Mouse (Mus musculus): ENCODE results near the gene Umodl1. TPM values are rescaled to one million over a fixed set of nuclear protein-coding genes. Genes with fewer than 3 reads are reported as not detected.

Gene Umodl1
- total and polyA plus RNA-seq, 3 experiments = 0.16 TPM; not detected in 2

DNA sequence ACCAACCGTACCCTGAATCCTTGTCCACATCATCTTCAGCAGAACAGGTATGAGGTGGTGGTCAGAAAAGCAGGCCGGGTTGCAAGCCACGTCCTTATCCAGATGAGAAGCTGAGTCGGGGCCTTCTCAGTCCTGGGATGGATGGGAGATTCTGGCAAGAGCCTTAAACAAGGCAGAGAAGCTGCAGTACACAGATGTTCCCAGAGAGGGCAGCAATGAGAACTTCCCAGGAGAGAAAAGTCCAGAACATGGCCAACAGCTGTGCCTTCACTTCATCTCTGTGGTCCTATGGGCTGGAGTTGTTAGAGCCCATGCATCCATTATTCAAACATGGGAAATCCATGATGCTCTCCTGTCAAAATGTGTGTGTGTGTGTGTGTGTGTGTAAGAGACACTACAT, 63.8 kb downstream of the Umodl1 start:
- Histone ChIP-seq H3K9me3 (replicated peaks) (peaks cover 75% of the 10 kb centered on the region), H3K4me3 (ENCODE audit: low read depth, low read length) (no peak overlapping the region), H3K27me3 (ENCODE audit: insufficient read depth, low read length) (no peaks in the 10 kb centered on the region), H3K4me1 (ENCODE audit: insufficient read depth, low read depth, low read length) (no peaks in the 10 kb centered on the region), H3K36me3 (replicated peaks) (no peaks in the 10 kb centered on the region)
- TF ChIP-seq CTCF (IDR thresholded peaks at IDR 0.05; ENCODE audit: low read depth, low read length) = no peak
- TF ChIP-seq GATA1 (IDR thresholded peaks at IDR 0.05; ENCODE audit: borderline replicate concordance, low read length) = no peak
- no peak for TF ChIP-seq GATA2 (IDR thresholded peaks at IDR 0.05; ENCODE audit: borderline replicate concordance, low read depth, low read length)
- no peak for TF ChIP-seq TAL1 (conservative IDR thresholded peaks at IDR 0.05; ENCODE audit: low read depth, low read length)
- TF ChIP-seq POLR2AphosphoS5 (IDR thresholded peaks at IDR 0.05; ENCODE audit: insufficient replicate concordance, low read depth, low read length) = no peak
- ATAC-seq (ENCODE audit: extremely low read depth, insufficient number of reproducible peaks, low FRiP score, poor library complexity, severe bottlenecking) = no peak
- DNase-seq (ENCODE audit: low spot score) = no peak

DNA sequence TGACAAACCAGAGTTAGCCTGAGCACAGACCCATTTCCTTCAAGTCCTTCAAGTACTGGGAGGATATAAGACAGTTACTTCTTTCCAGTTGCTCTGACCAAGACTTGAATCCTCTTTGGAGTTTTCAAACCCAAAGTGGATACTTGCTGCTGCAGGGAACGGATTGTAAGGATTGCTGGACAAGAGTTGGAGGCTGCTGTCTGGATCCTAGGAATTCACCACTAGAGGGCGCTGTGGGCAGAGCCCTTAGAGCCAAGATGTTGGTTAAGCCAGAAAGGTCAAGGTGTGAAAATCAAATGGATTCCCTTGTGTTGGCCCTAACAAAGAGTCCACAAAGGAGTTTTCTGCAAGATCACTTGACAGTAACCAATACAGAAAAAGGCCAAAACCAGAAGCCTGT, 65.1 kb downstream of the Umodl1 start:
- TF ChIP-seq GATA2 (IDR thresholded peaks at IDR 0.05; ENCODE audit: borderline replicate concordance, low read depth, low read length) (no peak), CTCF (IDR thresholded peaks at IDR 0.05; ENCODE audit: low read depth, low read length) (no peak), TAL1 (conservative IDR thresholded peaks at IDR 0.05; ENCODE audit: low read depth, low read length) (no peak), POLR2AphosphoS5 (IDR thresholded peaks at IDR 0.05; ENCODE audit: insufficient replicate concordance, low read depth, low read length) (no peak), GATA1 (IDR thresholded peaks at IDR 0.05; ENCODE audit: borderline replicate concordance, low read length) (no peak)
- no peaks in the 10 kb centered on the region for H3K27me3 ChIP-seq (ENCODE audit: insufficient read depth, low read length)
- ATAC-seq (ENCODE audit: extremely low read depth, insufficient number of reproducible peaks, low FRiP score, poor library complexity, severe bottlenecking) (no peak), DNase-seq (ENCODE audit: low spot score) (no peak)
- H3K36me3 ChIP-seq (replicated peaks) = no peaks in the 10 kb centered on the region
- H3K9me3 ChIP-seq (replicated peaks) = peaks cover 79% of the 10 kb centered on the region
- H3K4me1 ChIP-seq (ENCODE audit: insufficient read depth, low read depth, low read length) = no peaks in the 10 kb centered on the region
- H3K4me3 ChIP-seq (ENCODE audit: low read depth, low read length) = no peak overlapping the region

GRCm38 (mm10) chr17:31020078-31020477, 65.6 kb downstream of the Umodl1 start:
- peaks cover 78% of the 10 kb centered on the region for H3K9me3 ChIP-seq (replicated peaks)
- no peaks in the 10 kb centered on the region for H3K27me3 ChIP-seq (ENCODE audit: insufficient read depth, low read length)
- ATAC-seq (ENCODE audit: extremely low read depth, insufficient number of reproducible peaks, low FRiP score, poor library complexity, severe bottlenecking) = no peak
- H3K4me1 ChIP-seq (ENCODE audit: insufficient read depth, low read depth, low read length) = no peaks in the 10 kb centered on the region
- H3K36me3 ChIP-seq (replicated peaks) = no peaks in the 10 kb centered on the region
- no peak for TF ChIP-seq GATA1 (IDR thresholded peaks at IDR 0.05; ENCODE audit: borderline replicate concordance, low read length)
- TF ChIP-seq TAL1 (conservative IDR thresholded peaks at IDR 0.05; ENCODE audit: low read depth, low read length) = no peak
- TF ChIP-seq CTCF (IDR thresholded peaks at IDR 0.05; ENCODE audit: low read depth, low read length) = no peak
- no peak for TF ChIP-seq GATA2 (IDR thresholded peaks at IDR 0.05; ENCODE audit: borderline replicate concordance, low read depth, low read length)
- no peak for TF ChIP-seq POLR2AphosphoS5 (IDR thresholded peaks at IDR 0.05; ENCODE audit: insufficient replicate concordance, low read depth, low read length)
- H3K4me3 ChIP-seq (ENCODE audit: low read depth, low read length) = no peak overlapping the region
- no peak for DNase-seq (ENCODE audit: low spot score)

- Histone ChIP-seq H3K4me1 (ENCODE audit: insufficient read depth, low read depth, low read length) (no peaks in the 10 kb centered on the region), H3K36me3 (replicated peaks) (no peaks in the 10 kb centered on the region), H3K27me3 (ENCODE audit: insufficient read depth, low read length) (no peaks in the 10 kb centered on the region), H3K4me3 (ENCODE audit: low read depth, low read length) (no peak overlapping the region), H3K9me3 (replicated peaks) (peaks cover 72% of the 10 kb centered on the region)
- ATAC-seq (ENCODE audit: extremely low read depth, insufficient number of reproducible peaks, low FRiP score, poor library complexity, severe bottlenecking) (no peak), DNase-seq (ENCODE audit: low spot score) (no peak)
- TF ChIP-seq POLR2AphosphoS5 (IDR thresholded peaks at IDR 0.05; ENCODE audit: insufficient replicate concordance, low read depth, low read length) (no peak), TAL1 (conservative IDR thresholded peaks at IDR 0.05; ENCODE audit: low read depth, low read length) (no peak), CTCF (IDR thresholded peaks at IDR 0.05; ENCODE audit: low read depth, low read length) (no peak), GATA2 (IDR thresholded peaks at IDR 0.05; ENCODE audit: borderline replicate concordance, low read depth, low read length) (no peak), GATA1 (IDR thresholded peaks at IDR 0.05; ENCODE audit: borderline replicate concordance, low read length) (no peak)
These were observed 66.8 kb downstream of the Umodl1 start for GRCm38 (mm10) chr17:31021276-31021675.

DNA sequence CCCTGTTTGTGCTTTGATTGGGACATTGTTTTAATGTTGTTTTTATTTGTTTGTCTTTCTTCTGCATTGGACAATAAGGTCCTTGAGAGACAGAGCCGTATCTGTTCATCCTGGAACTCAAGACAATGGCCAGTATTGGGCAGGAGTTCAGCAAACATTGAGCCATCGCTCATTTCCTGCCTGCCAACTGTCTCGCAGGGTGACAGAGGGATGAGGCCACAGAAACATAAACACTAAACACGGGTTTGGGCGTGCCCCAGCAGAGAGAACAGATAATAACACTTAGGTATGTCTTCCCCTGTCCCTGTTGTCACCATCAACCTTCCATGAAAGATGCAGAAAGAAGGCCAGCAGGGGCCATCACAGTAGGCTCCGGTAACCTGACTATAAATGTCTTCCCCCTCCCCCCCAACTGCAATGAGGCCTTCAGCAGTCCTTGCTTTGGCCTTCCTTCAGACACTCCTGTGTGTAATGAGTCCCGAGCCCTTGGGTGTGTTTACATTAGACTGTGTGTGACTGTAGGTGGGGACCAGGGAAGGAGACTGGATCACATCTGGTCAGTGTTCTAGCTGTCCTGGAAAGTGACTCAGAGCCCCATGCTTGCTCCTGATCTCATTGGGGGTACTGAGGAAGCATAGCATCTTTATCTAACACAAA, 69.8 kb downstream of the Umodl1 start:
- H3K4me1 ChIP-seq (ENCODE audit: insufficient read depth, low read depth, low read length) = no peaks in the 10 kb centered on the region
- DNase-seq (ENCODE audit: low spot score) (no peak), ATAC-seq (ENCODE audit: extremely low read depth, insufficient number of reproducible peaks, low FRiP score, poor library complexity, severe bottlenecking) (no peak)

DNA sequence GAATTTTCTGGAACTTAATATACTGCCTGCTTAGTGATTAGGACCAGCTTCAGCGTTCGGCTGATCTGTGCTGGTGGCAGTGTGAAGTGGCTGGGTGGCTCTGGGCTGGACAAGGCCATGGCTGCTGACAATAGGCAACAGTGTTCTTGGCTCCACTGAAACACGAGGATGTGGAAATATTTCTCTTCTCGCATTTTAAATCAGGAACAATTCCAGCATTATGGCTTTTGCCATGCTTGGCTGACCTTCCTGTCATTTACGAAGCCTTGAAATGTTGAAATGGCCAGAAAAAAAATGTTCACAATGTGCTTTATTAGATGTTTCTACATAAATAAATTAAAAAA, 70.3 kb downstream of the Umodl1 start:
- TF ChIP-seq POLR2AphosphoS5 (IDR thresholded peaks at IDR 0.05; ENCODE audit: insufficient replicate concordance, low read depth, low read length) (no peak), CTCF (IDR thresholded peaks at IDR 0.05; ENCODE audit: low read depth, low read length) (no peak), TAL1 (conservative IDR thresholded peaks at IDR 0.05; ENCODE audit: low read depth, low read length) (no peak), GATA2 (IDR thresholded peaks at IDR 0.05; ENCODE audit: borderline replicate concordance, low read depth, low read length) (no peak), GATA1 (IDR thresholded peaks at IDR 0.05; ENCODE audit: borderline replicate concordance, low read length) (no peak)

More for the DNA sequence above, 69.8 kb downstream of the Umodl1 start:
- H3K4me3 ChIP-seq (ENCODE audit: low read depth, low read length) = no peak overlapping the region
- no peaks in the 10 kb centered on the region for H3K36me3 ChIP-seq (replicated peaks)
- H3K27me3 ChIP-seq (ENCODE audit: insufficient read depth, low read length) = no peaks in the 10 kb centered on the region
- H3K9me3 ChIP-seq (replicated peaks) = peaks cover 66% of the 10 kb centered on the region
- TF ChIP-seq GATA2 (IDR thresholded peaks at IDR 0.05; ENCODE audit: borderline replicate concordance, low read depth, low read length) (no peak), TAL1 (conservative IDR thresholded peaks at IDR 0.05; ENCODE audit: low read depth, low read length) (no peak), CTCF (IDR thresholded peaks at IDR 0.05; ENCODE audit: low read depth, low read length) (no peak), POLR2AphosphoS5 (IDR thresholded peaks at IDR 0.05; ENCODE audit: insufficient replicate concordance, low read depth, low read length) (no peak), GATA1 (IDR thresholded peaks at IDR 0.05; ENCODE audit: borderline replicate concordance, low read length) (no peak)

More for the DNA sequence above, 70.3 kb downstream of the Umodl1 start:
- Histone ChIP-seq H3K9me3 (replicated peaks) (peaks cover 66% of the 10 kb centered on the region), H3K36me3 (replicated peaks) (no peaks in the 10 kb centered on the region), H3K27me3 (ENCODE audit: insufficient read depth, low read length) (no peaks in the 10 kb centered on the region), H3K4me3 (ENCODE audit: low read depth, low read length) (no peak overlapping the region), H3K4me1 (ENCODE audit: insufficient read depth, low read depth, low read length) (no peaks in the 10 kb centered on the region)
- ATAC-seq (ENCODE audit: extremely low read depth, insufficient number of reproducible peaks, low FRiP score, poor library complexity, severe bottlenecking) = no peak
- DNase-seq (ENCODE audit: low spot score) = no peak

Data from G1E (cell line).